Mouse (Mus musculus) ES-Bruce4 (cell line): ENCODE data around the gene Gm20662. TPM values are rescaled to one million over a fixed set of nuclear protein-coding genes. Genes with fewer than 3 reads are reported as not detected.

Experiments used
- H3K27ac ChIP-seq: 2 replicates; pipeline ENCODE4 v1.5.1; 2012; ENCODE audit warnings: low read length, inconsistent platforms; ENCODE audit not compliant: insufficient read depth
- H3K27me3 ChIP-seq: 2 replicates; pipeline ENCODE4 v1.6.1; 2012; ENCODE audit warnings: mild to moderate bottlenecking, low read length, inconsistent platforms; ENCODE audit not compliant: control insufficient read depth, poor library complexity, insufficient read depth, severe bottlenecking
- H3K36me3 ChIP-seq: 2 replicates; pipeline ENCODE4 v1.6.1; 2012; ENCODE audit warnings: inconsistent platforms, mild to moderate bottlenecking, low read length, moderate library complexity; ENCODE audit not compliant: control insufficient read depth, poor library complexity, insufficient read depth, severe bottlenecking
- H3K4me1 ChIP-seq: one replicate; pipeline ENCODE4 v1.8.1; 2011; ENCODE audit warnings: low read length; ENCODE audit not compliant: control insufficient read depth, insufficient read depth
- H3K4me3 ChIP-seq: 2 replicates; pipeline ENCODE4 v1.5.1; 2011; ENCODE audit warnings: low read depth, mild to moderate bottlenecking, low read length
- H3K9ac ChIP-seq: 2 replicates; pipeline ENCODE4 v1.6.1; 2012; ENCODE audit warnings: low read depth, mild to moderate bottlenecking, inconsistent platforms; ENCODE audit not compliant: poor library complexity, severe bottlenecking
- H3K9me3 ChIP-seq: replicated peaks from 2 replicates; pipeline ENCODE4 v1.6.1; 2012; ENCODE audit warnings: mild to moderate bottlenecking, low read length, inconsistent platforms; ENCODE audit not compliant: control insufficient read depth, poor library complexity, insufficient read depth, severe bottlenecking
- CTCF ChIP-seq: IDR thresholded peaks from one replicate; pipeline ENCODE4 v1.8.1; 2011; ENCODE audit warnings: low read depth, low read length
- EP300 ChIP-seq: IDR thresholded peaks from 2 replicates; pipeline ENCODE4 v1.6.1; 2011; ENCODE audit warnings: low read depth, low read length; ENCODE audit not compliant: insufficient read depth
- POLR2A ChIP-seq: IDR thresholded peaks from one replicate; pipeline ENCODE4 v1.8.1; 2011; ENCODE audit warnings: low read length; ENCODE audit not compliant: insufficient read depth
- polyA plus RNA-seq: library from polyadenylated mRNA; stranded (reverse); fragments of >200 nt; gene quantifications from 2 replicates; pipeline ENCODE4 v1.2.4, GENCODE M21; 2011; ENCODE audit warnings: low read depth; ENCODE audit not compliant: missing spikeins, insufficient read depth, insufficient read length

Gm20662 gene
- polyA plus RNA-seq, 1 experiment, result not detected

- Histone ChIP-seq H3K9ac (no peak overlapping the region), H3K27ac (no peak overlapping the region), H3K36me3 (peaks cover 7% of the 10 kb centered on the region), H3K27me3 (no peaks in the 10 kb centered on the region), H3K9me3 (no peaks in the 10 kb centered on the region), H3K4me3 (no peak overlapping the region), H3K4me1 (no peaks in the 10 kb centered on the region)
- TF ChIP-seq EP300 (no peak), CTCF (peak; percentile 40), POLR2A (no peak)
Observed at GRCm38 (mm10) chr9:108044751-108045492, 48.8 kb downstream of the Gm20662 start.

DNA sequence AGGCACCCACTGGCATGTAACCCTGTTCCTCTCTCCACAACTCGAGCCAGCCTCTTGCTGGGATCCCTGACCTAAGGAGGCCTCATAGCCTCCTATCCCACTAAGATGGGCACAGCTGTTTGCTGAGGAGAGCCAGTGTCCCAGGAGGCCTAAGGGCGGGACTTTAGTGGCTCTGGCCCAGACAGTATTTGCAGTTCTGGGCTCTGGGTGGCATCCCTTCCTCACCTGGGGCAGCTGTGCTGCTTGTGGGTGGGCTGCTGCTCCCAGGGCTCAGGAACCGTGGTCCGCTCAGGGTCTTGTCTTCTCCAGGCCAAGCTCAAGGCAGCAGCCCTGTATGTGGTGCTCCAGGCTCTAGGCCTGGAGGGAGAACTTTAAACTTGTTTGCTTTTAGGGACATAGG is 50.4 kb downstream of the Gm20662 start:
- no peak overlapping the region for H3K4me3 ChIP-seq

DNA sequence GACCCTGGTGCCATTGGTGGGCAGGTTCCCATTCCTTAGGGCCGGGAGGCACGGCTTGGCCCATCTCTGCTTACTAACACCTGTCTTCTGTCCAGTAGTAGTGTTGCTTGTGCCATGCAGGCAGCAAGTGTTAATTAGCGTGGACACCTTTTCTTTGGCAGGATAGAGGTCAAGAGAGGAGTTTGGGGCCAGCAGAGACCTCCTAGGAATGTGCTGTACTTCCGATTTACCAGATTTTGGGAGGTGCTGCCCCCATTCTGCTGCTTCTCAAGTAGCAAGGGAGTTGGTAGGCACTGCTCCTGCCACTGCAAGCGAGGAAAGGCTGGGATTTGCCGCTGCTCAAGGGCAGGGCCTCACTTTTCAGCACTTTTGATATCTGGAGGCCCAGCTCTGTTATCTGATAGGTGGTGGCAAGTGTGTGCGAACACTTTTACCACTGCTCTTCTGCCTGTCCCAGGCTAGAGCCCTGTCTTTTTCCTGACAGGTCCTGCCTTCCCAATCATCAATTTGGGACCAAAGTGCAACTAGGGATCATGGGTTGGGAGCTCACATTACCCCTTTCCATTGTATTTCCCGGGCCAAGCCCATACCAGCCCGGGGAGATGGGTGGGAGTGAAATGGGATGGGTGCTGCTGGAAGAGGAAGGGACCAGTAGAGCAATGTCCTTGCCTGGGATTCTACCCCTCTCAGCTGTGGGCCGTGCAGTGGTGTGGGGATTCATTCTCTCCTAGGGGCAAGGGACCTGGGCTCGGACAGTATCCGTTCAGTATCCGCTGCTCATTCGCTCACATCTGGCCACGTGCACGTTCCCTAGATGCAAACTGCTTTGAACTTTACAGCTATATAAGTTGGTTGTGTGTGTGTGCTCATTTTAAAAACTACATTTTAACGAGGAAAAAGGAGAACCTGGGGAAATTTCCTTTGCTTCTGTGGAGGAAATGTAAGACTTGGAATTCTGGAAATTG is 51.7 kb downstream of the Gm20662 start:
- H3K36me3 ChIP-seq, result peaks cover 5% of the 10 kb centered on the region; the same call in 1 of the 2 replicates
- H3K9ac ChIP-seq, result peak overlapping the region; percentile 47; the same call in 1 of the 2 replicates
- no peaks in the 10 kb centered on the region for H3K9me3 ChIP-seq
- no peak for TF ChIP-seq EP300
- no peak for TF ChIP-seq POLR2A
- no peak for TF ChIP-seq CTCF
- peak overlapping the region; percentile 76 for H3K4me3 ChIP-seq
- no peak overlapping the region for H3K27ac ChIP-seq
- no peaks in the 10 kb centered on the region for H3K27me3 ChIP-seq
- H3K4me1 ChIP-seq, result no peaks in the 10 kb centered on the region

More for the DNA sequence above, 50.4 kb downstream of the Gm20662 start:
- no peak overlapping the region for H3K27ac ChIP-seq
- no peaks in the 10 kb centered on the region for H3K9me3 ChIP-seq
- no peaks in the 10 kb centered on the region for H3K4me1 ChIP-seq
- H3K27me3 ChIP-seq, result no peaks in the 10 kb centered on the region
- TF ChIP-seq EP300 (no peak), CTCF (no peak), POLR2A (no peak)
- H3K9ac ChIP-seq, result no peak overlapping the region
- peaks cover 4% of the 10 kb centered on the region; the same call in 1 of the 2 replicates for H3K36me3 ChIP-seq

GRCm38 (mm10) chr9:108048566-108048955 is 52.4 kb downstream of the Gm20662 start:
- TF ChIP-seq CTCF (no peak), EP300 (no peak), POLR2A (no peak)
- Histone ChIP-seq H3K9me3 (no peaks in the 10 kb centered on the region), H3K27me3 (no peaks in the 10 kb centered on the region), H3K4me1 (no peaks in the 10 kb centered on the region), H3K27ac (no peak overlapping the region), H3K4me3 (peak overlapping the region; percentile 76), H3K36me3 (peaks cover 5% of the 10 kb centered on the region; the same call in 1 of the 2 replicates), H3K9ac (peak overlapping the region; percentile 47; the same call in 1 of the 2 replicates)

DNA sequence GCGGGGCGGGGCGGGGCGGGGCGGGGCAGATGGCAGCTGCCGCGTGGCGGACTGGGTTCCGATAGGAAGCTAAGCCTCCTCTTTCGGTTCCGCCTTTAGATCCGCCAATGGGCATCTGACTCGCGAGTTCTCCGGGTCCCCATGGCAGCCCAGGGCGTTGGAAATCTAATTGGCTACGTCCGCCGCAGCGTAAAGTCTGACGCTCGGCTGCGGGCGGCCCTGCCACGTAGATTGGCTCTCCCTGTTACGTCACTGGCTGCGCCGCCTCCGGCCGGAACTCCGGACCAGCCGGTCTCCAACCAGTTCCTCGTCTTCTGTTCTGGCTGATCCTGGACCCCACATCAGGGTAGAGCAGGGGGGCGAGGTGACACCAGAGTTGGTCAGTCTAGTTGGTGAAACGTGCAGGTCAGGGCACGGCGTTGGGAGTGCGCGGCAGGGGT is 52.9 kb downstream of the Gm20662 start, which contains the start of gene Gmppb:
Gmppb (plus strand) TSS at position 227 of the 440 bp plus-strand sequence.
- H3K27me3 ChIP-seq, result no peaks in the 10 kb centered on the region
- no peak for TF ChIP-seq EP300
- peak; percentile 26 for TF ChIP-seq POLR2A
- H3K36me3 ChIP-seq, result peaks cover 5% of the 10 kb centered on the region; the same call in 1 of the 2 replicates
- H3K27ac ChIP-seq, result no peak within 1 kb of the TSS
- peak within 1 kb of the TSS; percentile 47 for H3K9ac ChIP-seq
- peak within 1 kb of the TSS; percentile 94 for H3K4me3 ChIP-seq
- no peaks in the 10 kb centered on the region for H3K4me1 ChIP-seq
- no peaks in the 10 kb centered on the region for H3K9me3 ChIP-seq
